Mouse (Mus musculus) thymus, adult 2 months (tissue): Measurements from ENCODE around the gene Plin1. TPM values are rescaled to one million over a fixed set of nuclear protein-coding genes. Genes with fewer than 3 reads are reported as not detected.
A peak's percentile ranks its signal among the peaks of the same experiment; 100 is the strongest.

ENCODE experiments used
- DNase-seq: peaks from one replicate; pipeline ENCODE4 v3.0.0; 2021
- H3K27ac ChIP-seq: fragments of 200-500 bp; 2 replicates; pipeline ENCODE4 v1.5.1; 2012; ENCODE audit warnings: low read length, control low read depth; ENCODE audit not compliant: control insufficient read depth, insufficient read depth
- H3K27me3 ChIP-seq: fragments of 200-500 bp; 2 replicates; pipeline ENCODE4 v1.6.1; 2012; ENCODE audit warnings: mild to moderate bottlenecking, low read length, moderate library complexity, mixed read lengths; ENCODE audit not compliant: control insufficient read depth, insufficient read depth
- H3K36me3 ChIP-seq: fragments of 200-500 bp; 2 replicates; pipeline ENCODE4 v1.6.1; 2012; ENCODE audit warnings: mild to moderate bottlenecking, low read length, moderate library complexity; ENCODE audit not compliant: control insufficient read depth, insufficient read depth
- H3K4me1 ChIP-seq: fragments of 200-500 bp; replicated peaks from 2 replicates; pipeline ENCODE4 v1.6.1; 2012; ENCODE audit warnings: low read length; ENCODE audit not compliant: control insufficient read depth, insufficient read depth
- H3K4me3 ChIP-seq: fragments of 200-500 bp; 2 replicates; pipeline ENCODE4 v1.5.1; 2012; ENCODE audit warnings: mild to moderate bottlenecking, low read length, control low read depth, moderate library complexity; ENCODE audit not compliant: control insufficient read depth, insufficient read depth
- CTCF ChIP-seq: fragments of 200-500 bp; IDR thresholded peaks from 2 replicates; pipeline ENCODE4 v1.5.1; 2012; ENCODE audit warnings: mild to moderate bottlenecking, control low read depth, low read length, moderate library complexity, borderline replicate concordance; ENCODE audit not compliant: control insufficient read depth, poor library complexity, insufficient read depth; ENCODE audit errors: extremely low read depth
- POLR2A ChIP-seq: fragments of 200-500 bp; IDR thresholded peaks from 2 replicates; pipeline ENCODE4 v1.6.1; 2012; ENCODE audit warnings: mild to moderate bottlenecking, low read length, control low read depth, moderate library complexity; ENCODE audit not compliant: control insufficient read depth, poor library complexity, insufficient read depth; ENCODE audit errors: extremely low read depth
- WGBS: fragments of 180-500 bp; shearing (Covaris S2); methylation state at CpG from one replicate; pipeline ENCODE4 v1.1.7; 2018; 5-methylcytosine and 5-hydroxymethylcytosine counted together
- polyA plus RNA-seq: library from polyadenylated mRNA; depleted of rRNA; stranded (reverse); fragments of >200 nt; gene quantifications from 2 replicates; pipeline ENCODE4 v1.2.3, GENCODE M21; 2012; rRNA removed

The Plin1 gene
- polyA plus RNA-seq: 64.4 and 73.1 TPM in 2 replicates

- TF ChIP-seq POLR2A: no peak
- no peak for TF ChIP-seq CTCF
- no peak within 1 kb of the TSS for H3K4me3 ChIP-seq
- no peak within 1 kb of the TSS for H3K27ac ChIP-seq
- no peaks in the 10 kb centered on the region for H3K4me1 ChIP-seq
- 79% methylated on average over 4 of the region's 4 CpGs for WGBS
- no peak for DNase-seq
- no peaks in the 10 kb centered on the region; the same call in 1 of the 2 replicates for H3K27me3 ChIP-seq
- H3K36me3 ChIP-seq: no peaks in the 10 kb centered on the region
Measured at GRCm38 (mm10) chr7:79732622-79733021, at the start of gene Plin1. Plin1 (minus strand) TSS chr7:79732903.

DNA sequence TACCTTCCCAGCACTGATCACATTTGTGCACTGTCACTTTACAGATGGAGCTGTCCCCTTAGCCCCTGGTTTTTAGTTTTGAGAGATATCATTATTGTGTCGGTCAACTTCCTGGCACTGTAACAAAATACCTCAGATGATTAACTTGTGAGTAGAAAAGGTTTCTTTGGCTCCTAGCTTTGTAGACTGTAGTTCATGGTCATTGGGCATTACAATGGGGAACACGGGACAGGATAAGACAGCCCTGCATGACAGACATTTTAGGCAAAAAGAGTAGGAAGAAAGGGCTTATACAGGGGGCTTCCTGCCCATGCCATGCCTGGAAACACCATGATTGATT, 49.8 kb upstream of the Plin1 start:
- Histone ChIP-seq H3K27me3 (no peaks in the 10 kb centered on the region), H3K27ac (no peak overlapping the region), H3K36me3 (no peaks in the 10 kb centered on the region), H3K4me3 (no peak overlapping the region), H3K4me1 (no peaks in the 10 kb centered on the region)
- 96% methylated on average over 2 of the region's 2 CpGs for WGBS
- no peak for TF ChIP-seq CTCF
- TF ChIP-seq POLR2A: no peak
- DNase-seq: no peak

DNA sequence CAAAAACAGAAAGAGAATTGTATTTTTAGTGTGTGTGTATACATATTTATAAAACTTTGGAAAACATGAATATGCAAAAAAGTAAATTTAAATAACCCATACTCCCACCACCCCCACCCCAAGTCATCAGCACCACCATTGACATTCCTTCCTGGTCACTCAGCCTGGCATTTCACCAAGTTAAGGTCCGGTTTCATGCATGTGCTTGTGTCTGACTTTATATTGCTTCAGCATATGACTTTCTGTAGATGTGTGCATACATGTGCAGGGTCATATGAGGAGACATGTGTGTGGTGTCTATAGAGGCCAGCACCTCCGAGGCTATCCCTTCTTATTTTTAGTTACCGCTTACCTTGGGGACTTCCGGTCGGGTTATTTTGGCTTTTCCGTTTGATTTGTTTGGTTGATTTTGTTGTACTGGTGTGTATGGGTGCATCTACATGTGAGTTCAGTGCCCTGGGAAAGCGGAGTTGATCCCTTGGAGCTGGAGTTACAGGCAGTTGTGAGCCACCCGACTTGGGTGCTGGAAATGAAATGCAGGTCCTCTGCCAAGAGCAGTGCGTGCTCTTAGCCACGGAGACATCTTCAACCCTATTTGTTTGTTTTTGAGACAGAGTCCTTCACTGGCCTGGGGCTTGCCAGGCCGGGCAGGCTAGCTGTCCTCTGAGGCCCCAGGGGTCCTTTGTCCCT, 49.3 kb upstream of the Plin1 start:
- no peaks in the 10 kb centered on the region for H3K27me3 ChIP-seq
- no peak overlapping the region for H3K4me3 ChIP-seq
- no peak overlapping the region for H3K27ac ChIP-seq
- no peak for DNase-seq
- no peak for TF ChIP-seq POLR2A
- TF ChIP-seq CTCF: no peak
- 93% methylated on average over 11 of the region's 11 CpGs for WGBS
- no peaks in the 10 kb centered on the region for H3K4me1 ChIP-seq
- no peaks in the 10 kb centered on the region for H3K36me3 ChIP-seq

DNA sequence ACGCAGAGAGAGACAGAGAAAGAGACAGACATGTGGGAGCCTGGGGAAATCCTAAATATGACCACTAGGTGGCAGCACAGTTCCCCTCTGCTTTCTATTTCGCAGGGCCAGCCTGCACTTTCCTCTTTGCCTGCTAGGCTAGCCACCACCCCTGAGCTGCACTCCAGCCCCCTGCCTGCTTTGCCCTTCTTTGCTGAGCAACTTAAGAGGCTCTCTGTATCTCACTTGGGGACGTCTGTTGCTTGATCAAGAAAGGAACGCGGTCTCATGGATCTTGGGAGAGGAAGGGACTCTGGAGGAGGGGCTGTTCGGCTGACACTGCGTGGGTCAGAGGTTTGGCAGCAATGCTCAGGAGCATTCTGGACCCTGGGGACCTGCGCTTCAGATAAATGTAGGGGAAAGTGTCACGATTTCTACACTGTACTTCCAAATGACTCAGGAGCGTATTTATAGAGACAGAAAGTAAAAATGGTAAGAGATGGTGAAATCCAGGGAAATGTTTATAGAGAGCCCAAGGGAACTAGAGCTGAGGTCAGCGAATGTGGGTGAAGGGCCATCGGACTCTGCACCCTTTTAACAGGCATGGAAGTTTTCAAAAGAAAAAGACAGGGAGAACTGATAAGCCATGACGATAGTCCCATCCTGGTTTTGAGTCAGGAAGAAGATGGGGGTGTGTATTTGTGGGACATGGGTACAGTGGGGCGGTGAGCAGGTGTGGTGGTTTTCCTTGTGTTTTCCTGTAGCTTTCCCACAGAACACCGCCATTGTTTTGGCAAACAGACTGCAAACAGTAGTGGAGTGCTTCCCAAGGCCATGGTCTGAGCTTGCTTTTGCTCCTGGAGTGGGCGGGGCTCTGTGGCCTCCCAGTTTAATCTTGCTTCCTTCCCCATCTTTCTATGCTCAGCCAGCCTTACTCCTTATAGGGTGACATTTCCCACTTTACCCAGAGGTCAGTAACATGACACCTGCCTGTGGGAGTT, 48.2 kb upstream of the Plin1 start:
- TF ChIP-seq POLR2A: no peak
- TF ChIP-seq CTCF: peak; percentile 64; the same call in 1 of the 2 replicates

GRCm38 (mm10) chr7:79771561-79772512, 39.1 kb upstream of the Plin1 start:
- Histone ChIP-seq H3K27ac (no peak overlapping the region), H3K4me3 (no peak overlapping the region), H3K36me3 (no peaks in the 10 kb centered on the region), H3K4me1 (no peaks in the 10 kb centered on the region), H3K27me3 (no peaks in the 10 kb centered on the region)
- TF ChIP-seq POLR2A (no peak), CTCF (no peak)
- WGBS: 86% methylated on average over 15 of the region's 15 CpGs
- no peak for DNase-seq

More for the DNA sequence above, 48.2 kb upstream of the Plin1 start:
- no peak overlapping the region for H3K4me3 ChIP-seq
- H3K4me1 ChIP-seq: no peaks in the 10 kb centered on the region
- peak; percentile 63 for DNase-seq
- H3K27ac ChIP-seq: no peak overlapping the region
- no peaks in the 10 kb centered on the region for H3K27me3 ChIP-seq
- no peaks in the 10 kb centered on the region for H3K36me3 ChIP-seq
- 47% methylated on average over 16 of the region's 16 CpGs for WGBS

DNA sequence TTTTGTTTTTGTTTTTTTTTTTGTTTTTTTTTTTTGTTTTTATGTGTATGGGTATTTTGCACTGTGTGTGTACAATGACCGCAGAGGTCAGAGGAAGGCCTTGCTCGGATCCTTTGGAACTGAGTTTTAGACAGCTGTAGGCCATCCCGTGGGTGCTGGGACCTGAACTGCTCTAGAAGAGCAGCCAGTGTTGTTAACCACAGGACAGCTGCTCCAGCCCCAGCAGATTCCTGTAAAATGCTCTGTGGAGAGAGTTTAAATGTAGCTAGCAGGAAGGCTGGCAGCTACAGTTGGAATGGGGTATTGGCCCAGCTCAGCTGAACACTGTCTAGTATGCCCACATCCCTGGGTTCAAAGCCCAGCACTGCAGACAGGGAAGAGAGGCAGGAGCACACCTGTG, 37.0 kb upstream of the Plin1 start:
- no peaks in the 10 kb centered on the region for H3K36me3 ChIP-seq
- no peaks in the 10 kb centered on the region for H3K27me3 ChIP-seq
- TF ChIP-seq CTCF (no peak), POLR2A (no peak)
- DNase-seq: no peak
- no peaks in the 10 kb centered on the region for H3K4me1 ChIP-seq
- H3K4me3 ChIP-seq: no peak overlapping the region
- 73% methylated on average over 3 of the region's 3 CpGs for WGBS
- no peak overlapping the region for H3K27ac ChIP-seq
